Mouse (Mus musculus) E14TG2a.4 (cell line): ENCODE measurements around the gene Rnf123.
A peak's percentile ranks its signal among the peaks of the same experiment; 100 is the strongest.

ENCODE experiments used
- H3K27me3 ChIP-seq: 2 replicates; pipeline ENCODE4 v1.6.1; 2014; ENCODE audit warnings: low read length, control low read depth; ENCODE audit not compliant: insufficient read depth
- H3K36me3 ChIP-seq: 2 replicates; pipeline ENCODE4 v1.6.1; 2014; ENCODE audit warnings: low read length, control low read depth; ENCODE audit not compliant: insufficient read depth
- H3K4me1 ChIP-seq: replicated peaks from 2 replicates; pipeline ENCODE4 v1.6.1; 2014; ENCODE audit warnings: low read depth, low read length, control low read depth
- H3K4me3 ChIP-seq: replicated peaks from 2 replicates; pipeline ENCODE4 v1.5.1; 2014; ENCODE audit warnings: mild to moderate bottlenecking, low read length
- H3K9me3 ChIP-seq: 2 replicates; pipeline ENCODE4 v1.6.1; 2014; ENCODE audit warnings: low read length, control low read depth
- CTCF ChIP-seq: conservative IDR thresholded peaks from 2 replicates; pipeline ENCODE4 v1.5.1; 2014; ENCODE audit warnings: low read length
- NANOG ChIP-seq: IDR thresholded peaks from 2 replicates; pipeline ENCODE4 v1.6.1; 2014; ENCODE audit warnings: borderline replicate concordance, low read length, mixed read lengths
- POU5F1 ChIP-seq: IDR thresholded peaks from 2 replicates; pipeline ENCODE4 v1.6.1; 2014; ENCODE audit warnings: low read length, borderline replicate concordance

The Rnf123 gene

GRCm38 (mm10) chr9:108072481-108072924, 10.6 kb downstream of the Rnf123 start:
- TF ChIP-seq CTCF (no peak), POU5F1 (no peak), NANOG (no peak)
- no peak overlapping the region for H3K4me3 ChIP-seq
- peaks cover 28% of the 10 kb centered on the region for H3K36me3 ChIP-seq
- H3K27me3 ChIP-seq = no peaks in the 10 kb centered on the region
- H3K4me1 ChIP-seq = peaks cover 25% of the 10 kb centered on the region
- no peaks in the 10 kb centered on the region for H3K9me3 ChIP-seq

- Histone ChIP-seq H3K4me3 (no peak overlapping the region), H3K27me3 (no peaks in the 10 kb centered on the region), H3K9me3 (no peaks in the 10 kb centered on the region), H3K36me3 (peaks cover 24% of the 10 kb centered on the region), H3K4me1 (peaks cover 22% of the 10 kb centered on the region)
- TF ChIP-seq NANOG (no peak), POU5F1 (no peak), CTCF (no peak)
Observed at GRCm38 (mm10) chr9:108071801-108072200, 11.3 kb downstream of the Rnf123 start.

DNA sequence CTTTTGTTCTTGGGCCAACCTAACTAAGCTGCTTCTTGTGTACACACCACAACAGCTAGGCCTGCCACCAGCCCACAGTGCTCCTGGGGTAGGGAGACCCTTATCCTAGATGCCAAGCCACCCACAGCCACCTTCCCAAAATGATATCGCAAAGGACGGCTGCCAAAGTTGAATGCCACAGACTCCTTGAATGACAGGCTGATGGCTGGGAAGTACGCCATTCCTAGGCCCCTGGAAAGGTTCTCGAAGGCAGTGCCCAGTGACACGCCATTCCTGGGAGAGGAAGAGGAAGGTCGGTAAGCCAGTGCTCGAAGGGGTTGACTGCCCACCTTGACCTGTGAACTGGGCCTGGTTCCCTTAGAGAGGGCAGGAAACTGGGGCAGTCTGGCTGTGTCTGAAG, 13.6 kb downstream of the Rnf123 start:
- no peak overlapping the region for H3K4me3 ChIP-seq
- H3K27me3 ChIP-seq = no peaks in the 10 kb centered on the region
- no peak for TF ChIP-seq NANOG
- no peak for TF ChIP-seq CTCF
- TF ChIP-seq POU5F1 = no peak

GRCm38 (mm10) chr9:108069007-108069406, 14.1 kb downstream of the Rnf123 start:
- Histone ChIP-seq H3K27me3 (no peaks in the 10 kb centered on the region), H3K9me3 (no peaks in the 10 kb centered on the region), H3K4me3 (no peak overlapping the region), H3K4me1 (peaks cover 28% of the 10 kb centered on the region), H3K36me3 (peaks cover 33% of the 10 kb centered on the region)
- TF ChIP-seq CTCF (no peak), NANOG (no peak), POU5F1 (no peak)

More for the DNA sequence above, 13.6 kb downstream of the Rnf123 start:
- Histone ChIP-seq H3K36me3 (peaks cover 27% of the 10 kb centered on the region), H3K4me1 (peaks cover 26% of the 10 kb centered on the region), H3K9me3 (no peaks in the 10 kb centered on the region)

GRCm38 (mm10) chr9:108067900-108068299, 15.2 kb downstream of the Rnf123 start:
- H3K9me3 ChIP-seq = no peaks in the 10 kb centered on the region
- no peak overlapping the region for H3K4me3 ChIP-seq
- TF ChIP-seq POU5F1 (no peak), NANOG (no peak), CTCF (peak; percentile 99)
- peaks cover 39% of the 10 kb centered on the region for H3K4me1 ChIP-seq
- peaks cover 44% of the 10 kb centered on the region for H3K36me3 ChIP-seq
- no peaks in the 10 kb centered on the region for H3K27me3 ChIP-seq

DNA sequence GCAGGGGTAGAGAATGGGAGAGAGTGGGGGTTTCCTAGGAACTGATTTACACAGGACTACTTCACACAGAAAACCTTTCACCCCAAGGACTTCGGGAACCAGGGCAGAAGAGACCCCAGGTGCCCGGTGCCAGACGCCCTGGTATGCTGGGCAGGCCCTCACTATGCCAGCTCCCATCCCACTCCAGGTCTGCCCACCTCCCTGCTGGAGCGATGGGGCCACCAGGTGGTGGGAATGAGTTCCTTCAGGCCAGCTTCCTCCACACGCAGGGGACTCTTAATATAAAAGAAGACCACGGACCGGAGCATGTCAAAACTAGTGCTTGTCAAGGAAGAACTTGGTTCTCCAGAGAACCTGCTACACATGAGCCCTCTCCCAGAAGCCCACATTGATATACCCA, 15.9 kb downstream of the Rnf123 start:
- Histone ChIP-seq H3K9me3 (no peaks in the 10 kb centered on the region), H3K36me3 (peaks cover 51% of the 10 kb centered on the region), H3K4me1 (peaks cover 37% of the 10 kb centered on the region), H3K4me3 (no peak overlapping the region), H3K27me3 (no peaks in the 10 kb centered on the region)
- TF ChIP-seq NANOG = no peak
- TF ChIP-seq CTCF = peak; percentile 21

DNA sequence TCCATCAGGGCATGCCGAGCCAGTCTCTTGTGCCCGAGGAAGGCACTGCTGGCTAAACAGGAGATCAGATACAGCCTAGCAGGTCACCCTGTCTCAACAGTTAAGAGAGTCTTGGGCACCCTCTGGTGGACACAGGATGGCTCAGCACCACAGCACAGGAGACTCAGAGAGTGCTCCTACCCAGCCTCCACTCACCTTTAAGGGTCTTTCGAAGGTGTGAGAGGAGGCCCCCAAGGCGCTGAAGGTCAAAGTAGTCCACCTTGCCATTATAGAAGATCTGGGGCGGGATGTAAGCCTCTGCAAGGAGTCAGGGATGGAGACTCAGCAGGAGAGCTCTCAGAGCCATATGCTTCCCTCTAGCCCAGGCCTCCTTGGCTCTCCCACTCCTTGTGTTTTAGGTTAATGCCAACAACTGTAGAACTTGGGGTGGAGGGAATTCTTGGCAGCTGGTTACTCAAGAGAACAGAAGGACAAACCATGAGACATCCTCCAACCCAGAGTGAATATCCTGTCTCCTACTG, 17.6 kb downstream of the Rnf123 start:
- H3K36me3 ChIP-seq = peaks cover 52% of the 10 kb centered on the region
- H3K9me3 ChIP-seq = no peaks in the 10 kb centered on the region
- H3K4me3 ChIP-seq = no peak overlapping the region
- H3K27me3 ChIP-seq = no peaks in the 10 kb centered on the region
- H3K4me1 ChIP-seq = peaks cover 39% of the 10 kb centered on the region
- TF ChIP-seq POU5F1 (no peak), NANOG (no peak), CTCF (peak; percentile 59)

GRCm38 (mm10) chr9:108063361-108063760, 19.8 kb downstream of the Rnf123 start:
- Histone ChIP-seq H3K27me3 (no peaks in the 10 kb centered on the region), H3K36me3 (peaks cover 54% of the 10 kb centered on the region)

GRCm38 (mm10) chr9:108062142-108062541, 21.0 kb downstream of the Rnf123 start:
- no peaks in the 10 kb centered on the region for H3K27me3 ChIP-seq

More at GRCm38 (mm10) chr9:108063361-108063760, 19.8 kb downstream of the Rnf123 start:
- Histone ChIP-seq H3K4me3 (0 out of 2 replicates have a peak overlapping the region, but pooled peaks have one; percentile 1), H3K9me3 (no peaks in the 10 kb centered on the region), H3K4me1 (peaks cover 44% of the 10 kb centered on the region)
- TF ChIP-seq NANOG = no peak

More at GRCm38 (mm10) chr9:108062142-108062541, 21.0 kb downstream of the Rnf123 start:
- Histone ChIP-seq H3K4me1 (peaks cover 40% of the 10 kb centered on the region), H3K9me3 (no peaks in the 10 kb centered on the region), H3K4me3 (no peak overlapping the region), H3K36me3 (peaks cover 66% of the 10 kb centered on the region)
- TF ChIP-seq POU5F1 = no peak
- TF ChIP-seq CTCF = no peak
- TF ChIP-seq NANOG = no peak
